Mouse (Mus musculus) CH12.LX (cell line): ENCODE data around the gene Mtnr1b. TPM values are rescaled to one million over a fixed set of nuclear protein-coding genes. Genes with fewer than 3 reads are reported as not detected.
"Not testable (repeated sequence)": the region's sequence is repeated elsewhere in the genome, so short reads cannot be mapped to it uniquely, and the experiment has no call there.

Experiments used
- DNase-seq: peaks from one replicate; pipeline ENCODE4 v3.0.0-alpha.2; 2013; ENCODE audit errors: extremely low read depth
- H3K27ac ChIP-seq: 2 replicates; pipeline ENCODE4 v1.5.1; 2012; ENCODE audit warnings: low read depth, mild to moderate bottlenecking, control low read depth, moderate library complexity; ENCODE audit not compliant: insufficient read depth
- H3K27me3 ChIP-seq: replicated peaks from 2 replicates; pipeline ENCODE3; 2012; ENCODE audit warnings: inconsistent platforms
- H3K36me3 ChIP-seq, 2 experiments: replicated peaks in 1 of 2; 2 replicates each; pipeline versions ENCODE3 to v1.6.1; 2012; ENCODE audit warnings: inconsistent platforms in 1 of 2, low read length in 1 of 2, mild to moderate bottlenecking in 1 of 2, mixed read lengths in 1 of 2, moderate library complexity in 1 of 2; ENCODE audit not compliant: control insufficient read depth in 1 of 2, insufficient read depth in 1 of 2
- H3K4me1 ChIP-seq, 2 experiments: 2 replicates each; pipeline ENCODE4 v1.6.1; 2012; ENCODE audit warnings: inconsistent platforms in 1 of 2, moderate library complexity in 1 of 2; ENCODE audit not compliant: insufficient read depth in 2 of 2, control insufficient read depth in 1 of 2
- H3K4me2 ChIP-seq: 2 replicates; pipeline ENCODE4 v1.6.1; 2012; ENCODE audit warnings: low read depth, mild to moderate bottlenecking, control low read depth; ENCODE audit not compliant: poor library complexity, insufficient read depth, severe bottlenecking
- H3K4me3 ChIP-seq, 3 experiments: fragments of 150-350 bp in 1 of 3; sonication (generic) in 1 of 3; replicated peaks in 1 of 3; 2 replicates each; pipeline versions ENCODE3 to v1.5.1; 2011 to 2012; ENCODE audit warnings: low read depth in 2 of 3, low read length in 2 of 3, mild to moderate bottlenecking in 2 of 3, moderate library complexity in 2 of 3, control low read depth in 1 of 3, improper control_type of control experiment in 1 of 3, inconsistent platforms in 1 of 3, mixed read lengths in 1 of 3; ENCODE audit not compliant: poor library complexity in 1 of 3
- H3K79me2 ChIP-seq: replicated peaks from 2 replicates; pipeline ENCODE4 v1.6.1; 2012; ENCODE audit warnings: mild to moderate bottlenecking, moderate library complexity; ENCODE audit not compliant: control insufficient read depth, poor library complexity, insufficient read depth, severe bottlenecking; ENCODE audit errors: extremely low read depth
- H3K9ac ChIP-seq: 2 replicates; pipeline ENCODE4 v1.6.1; 2012; ENCODE audit warnings: low read depth, mild to moderate bottlenecking, control low read depth, moderate library complexity; ENCODE audit not compliant: insufficient read depth
- H3K9me3 ChIP-seq: replicated peaks from 2 replicates; pipeline ENCODE3; 2012; ENCODE audit warnings: low read length, inconsistent platforms, mixed read lengths
- CHD1 ChIP-seq: IDR thresholded peaks from 2 replicates; pipeline ENCODE4 v1.6.1; 2012; ENCODE audit warnings: low read depth, low read length, improper control_type of control experiment, inconsistent platforms
- CTCF ChIP-seq, 2 experiments: IDR thresholded peaks in 1 of 2; conservative IDR thresholded peaks in 1 of 2; 2 replicates each; pipeline ENCODE4 v1.5.1; 2011 to 2012; ENCODE audit warnings: low read depth in 2 of 2, low read length in 2 of 2, improper control_type of control experiment in 1 of 2, inconsistent platforms in 1 of 2, mild to moderate bottlenecking in 1 of 2, moderate library complexity in 1 of 2
- E2F4 ChIP-seq: IDR thresholded peaks from 2 replicates; pipeline ENCODE4 v1.6.1; 2011; ENCODE audit warnings: low read depth, low read length, improper control_type of control experiment; ENCODE audit not compliant: insufficient replicate concordance
- EP300 ChIP-seq: IDR thresholded peaks from 2 replicates; pipeline ENCODE4 v1.6.1; 2011; ENCODE audit warnings: low read length, improper control_type of control experiment
- ETS1 ChIP-seq: conservative IDR thresholded peaks from 2 replicates; pipeline ENCODE4 v1.6.1; 2012; ENCODE audit warnings: low read depth, mild to moderate bottlenecking, inconsistent platforms, low read length, improper control_type of control experiment, moderate library complexity
- HCFC1 ChIP-seq: IDR thresholded peaks from 2 replicates; pipeline ENCODE4 v1.6.1; 2012; ENCODE audit warnings: low read depth, mild to moderate bottlenecking, inconsistent platforms, low read length, improper control_type of control experiment
- IRF4 ChIP-seq: IDR thresholded peaks from 2 replicates; pipeline ENCODE4 v1.6.1; 2014; ENCODE audit warnings: low read depth, mild to moderate bottlenecking, inconsistent platforms, low read length, improper control_type of control experiment
- MAFK ChIP-seq: IDR thresholded peaks from 2 replicates; pipeline ENCODE4 v1.6.1; 2011; ENCODE audit warnings: low read length, improper control_type of control experiment; ENCODE audit not compliant: insufficient replicate concordance
- MXI1 ChIP-seq: IDR thresholded peaks from 2 replicates; pipeline ENCODE4 v1.6.1; 2011; ENCODE audit warnings: mild to moderate bottlenecking, low read depth, low read length, improper control_type of control experiment
- MYC ChIP-seq: IDR thresholded peaks from 2 replicates; pipeline ENCODE4 v1.6.1; 2011; ENCODE audit warnings: low read depth, mild to moderate bottlenecking, improper control_type of control experiment, low read length
- PAX5 ChIP-seq: IDR thresholded peaks from 2 replicates; pipeline ENCODE4 v1.6.1; 2012; ENCODE audit warnings: low read length, inconsistent platforms, mixed read lengths
- POLR2A ChIP-seq: IDR thresholded peaks from 2 replicates; pipeline ENCODE4 v1.6.1; 2011; ENCODE audit warnings: low read depth, mild to moderate bottlenecking, improper control_type of control experiment, low read length
- SMC3 ChIP-seq: IDR thresholded peaks from 2 replicates; pipeline ENCODE4 v1.6.1; 2011; ENCODE audit warnings: low read depth, low read length, improper control_type of control experiment
- TCF12 ChIP-seq: IDR thresholded peaks from 2 replicates; pipeline ENCODE4 v1.6.1; 2014; ENCODE audit warnings: low read depth, mild to moderate bottlenecking, inconsistent platforms, low read length, improper control_type of control experiment
- USF1 ChIP-seq: IDR thresholded peaks from 2 replicates; pipeline ENCODE4 v1.6.1; 2014; ENCODE audit warnings: low read depth, mild to moderate bottlenecking, inconsistent platforms, low read length, improper control_type of control experiment
- USF2 ChIP-seq: conservative IDR thresholded peaks from 2 replicates; pipeline ENCODE4 v1.6.1; 2011; ENCODE audit warnings: low read depth, low read length, improper control_type of control experiment
- dilution Hi-C: fragments of 300-500 bp; cut with MboI; formaldehyde crosslinking; loops from 2 replicates; pipeline ENCODE4 v1.14.3; 2020; ENCODE audit warnings: low sequenced_read_pairs; ENCODE audit not compliant: extremely low pct_unique_long_range_greater_than_20kb, extremely low pct_ligation_motif_present
- in situ Hi-C: fragments of 300-500 bp; cut with MboI; formaldehyde crosslinking; loops from 3 replicates; pipeline ENCODE4 v1.14.3; 2019; ENCODE audit warnings: low sequenced_read_pairs, low pct_ligation_motif_present, low pct_unique_long_range_greater_than_20kb, mixed read lengths
- polyA plus RNA-seq: library from polyadenylated mRNA; unstranded; fragments of >175 nt; gene quantifications from 2 replicates; pipeline ENCODE4 v1.2.1, GENCODE M21; 2012; ENCODE audit warnings: low read depth; ENCODE audit not compliant: insufficient read length
- total RNA-seq, 2 experiments: library from RNA; depleted of rRNA; stranded (reverse); fragments of 300-350 nt in 1 of 2; fragments of >200 nt in 1 of 2; gene quantifications; 2 replicates each; pipeline ENCODE4 v1.2.3; 2012 to 2014

The Mtnr1b gene
- total and polyA plus RNA-seq, 3 experiments, result not detected

- Histone ChIP-seq H3K27ac (no peak overlapping the region), H3K4me3 (no peak overlapping the region), H3K36me3 (no peaks in the 10 kb centered on the region), H3K27me3 (no peaks in the 10 kb centered on the region), H3K9ac (no peak overlapping the region)
- DNase-seq, result no peak
- TF ChIP-seq POLR2A, result no peak
- no peak for TF ChIP-seq MXI1
- TF ChIP-seq SMC3, result no peak
- no peak for TF ChIP-seq E2F4
- no peak for TF ChIP-seq USF2
- TF ChIP-seq CHD1, result no peak
- no peak for TF ChIP-seq TCF12
- TF ChIP-seq USF1, result no peak
- no peak for TF ChIP-seq HCFC1
- TF ChIP-seq, all 38 proteins: peak for 0
- no peak overlapping the region for H3K4me2 ChIP-seq
- dilution Hi-C loops, result no loop called here
- no peaks in the 10 kb centered on the region for H3K4me1 ChIP-seq
- H3K79me2 ChIP-seq, result no peaks in the 10 kb centered on the region
- in situ Hi-C loops, result loop anchor here (25.0 kb wide), 1 partner anchor 413 kb away; no protein-coding TSS in a partner anchor
- no peaks in the 10 kb centered on the region for H3K9me3 ChIP-seq
Measured at GRCm38 (mm10) chr9:15850749-15851148, 23.6 kb downstream of the Mtnr1b start.

- Histone ChIP-seq H3K4me2 (no peak overlapping the region), H3K4me3 (no peak overlapping the region), H3K27ac (no peak overlapping the region), H3K4me1 (no peaks in the 10 kb centered on the region), H3K9me3 (no peaks in the 10 kb centered on the region), H3K79me2 (no peaks in the 10 kb centered on the region), H3K9ac (no peak overlapping the region), H3K36me3 (no peaks in the 10 kb centered on the region), H3K27me3 (no peaks in the 10 kb centered on the region)
- dilution Hi-C loops (no loop called here), in situ Hi-C loops (no loop called here)
- TF ChIP-seq CTCF (conservative IDR thresholded peaks at IDR 0.05 in 1 of 2, IDR thresholded peaks at IDR 0.05 in 1 of 2; ENCODE audit: low read depth in 2 of 2, low read length in 2 of 2) (no peak), IRF4 (no peak), MXI1 (no peak), PAX5 (no peak), ETS1 (no peak), MYC (no peak), EP300 (no peak), MAFK (no peak)
- no peak for DNase-seq
Measured at GRCm38 (mm10) chr9:15845390-15845789, 29.0 kb downstream of the Mtnr1b start.

GRCm38 (mm10) chr9:15844936-15845335 lies 29.4 kb downstream of the Mtnr1b start:
- H3K79me2 ChIP-seq, H3K9ac ChIP-seq, dilution Hi-C loops, H3K4me3 ChIP-seq, H3K4me1 ChIP-seq, H3K4me2 ChIP-seq, DNase-seq, H3K27me3 ChIP-seq, H3K36me3 ChIP-seq, in situ Hi-C loops, H3K27ac ChIP-seq, H3K9me3 ChIP-seq: not testable (repeated sequence)
